In genomic region chr12:113155076-113155771, GRCm38 (mm10) we compare ENCODE assay signal across 8 mouse cellular contexts. TPM values are rescaled to one million over a fixed set of nuclear protein-coding genes. Genes with fewer than 3 reads are reported as not detected.
DNase-seq lines count a peak whose midpoint lies in the region; ATAC-seq and TF ChIP-seq lines count a peak whose summit lies in the region.

No protein-coding gene starts in this region.

- 3% methylated on average over 32 of the region's 32 CpGs for WGBS in kidney, adult 2 months
- WGBS in lung, adult 2 months = 2% methylated on average over 32 of the region's 32 CpGs
- WGBS in neural tube, embryonic 12.5 days = 4% methylated on average over 32 of the region's 32 CpGs

- peaks cover 11% of the 10 kb centered on the region for H3K79me3 ChIP-seq in C2C12 (ENCODE audit: low read depth)

- peak overlapping the region; percentile 1 for H3ac ChIP-seq in C2C12 (ENCODE audit: control insufficient read depth, insufficient read length, low read depth)

- peak; percentile 9 for ATAC-seq in neural tube, embryonic 12.5 days (ENCODE audit: low FRiP score, low read depth)

- peaks cover 42% of the 10 kb centered on the region for H3K79me2 ChIP-seq in C2C12 (ENCODE audit: control insufficient read depth, insufficient read depth)

- peak overlapping the region; percentile 67 for H3K4me2 ChIP-seq in neural tube, embryonic 12.5 days (replicated peaks)

- H3K36me3 ChIP-seq in C2C12 (ENCODE audit: control insufficient read depth, insufficient read depth) (peaks cover 15% of the 10 kb centered on the region), ES-E14 (ENCODE audit: control insufficient read depth, insufficient read depth, low read length, poor library complexity, severe bottlenecking) (peaks cover 12% of the 10 kb centered on the region; the same call in 1 of the 2 replicates)
- H3K36me3 ChIP-seq in kidney, adult 2 months (ENCODE audit: control insufficient read depth, insufficient read depth, low read length) = no peaks in the 10 kb centered on the region
- peaks cover 6% of the 10 kb centered on the region; the same call in 1 of the 2 replicates for H3K36me3 ChIP-seq in neural tube, embryonic 12.5 days

- peak overlapping the region; percentile 6 for H3K4me3 ChIP-seq in C2C12 (ENCODE audit: insufficient read depth, poor library complexity, severe bottlenecking)
- peak overlapping the region; percentile 40 to 58 for H3K4me3 ChIP-seq in ES-E14 (ENCODE audit: insufficient read depth in 1 of 2, low read depth in 1 of 2, low read length in 2 of 2, poor library complexity in 1 of 2, severe bottlenecking in 1 of 2)
- peak overlapping the region; percentile 48 for H3K4me3 ChIP-seq in kidney, adult 2 months (ENCODE audit: insufficient read depth, low read depth, low read length)
- H3K4me3 ChIP-seq in lung, adult 2 months (replicated peaks; ENCODE audit: extremely low read depth, low read depth, low read length) = peak overlapping the region; percentile 51
- peak overlapping the region; percentile 29 for H3K4me3 ChIP-seq in neural tube, embryonic 12.5 days

- no peak for DNase-seq in ES-E14 (ENCODE audit: low read depth, low spot score)
- peak; percentile 64 for DNase-seq in cerebellum, postnatal 14 days
- DNase-seq in heart, adult 9 months (ENCODE audit: low spot score in 2 of 2) = peak; percentile 64 to 70
- peak; percentile 78 for DNase-seq in kidney, adult 2 months
- DNase-seq in lung, adult 2 months = peak; percentile 71
- no peak for DNase-seq in layer of hippocampus, adult 9-10 months (ENCODE audit: low spot score)

- TF ChIP-seq POLR2A in kidney, adult 2 months (IDR thresholded peaks at IDR 0.05; ENCODE audit: low read depth, low read length) = no peak
- TF ChIP-seq POLR2A in lung, adult 2 months (IDR thresholded peaks at IDR 0.05; ENCODE audit: borderline replicate concordance, extremely low read depth, low read depth, low read length) = no peak; the same call in 1 of the 2 replicates

- peak overlapping the region; percentile 74 for H3K27ac ChIP-seq in ES-E14 (ENCODE audit: insufficient read depth, low read depth, low read length, poor library complexity, severe bottlenecking)
- H3K27ac ChIP-seq in kidney, adult 2 months (ENCODE audit: insufficient read depth, low read depth, low read length) = peak overlapping the region; percentile 63
- peak overlapping the region; percentile 38; the same call in 1 of the 2 replicates for H3K27ac ChIP-seq in neural tube, embryonic 12.5 days

- H3K4me1 ChIP-seq in ES-E14 (ENCODE audit: control insufficient read depth in 2 of 2, insufficient read depth in 2 of 2, low read length in 2 of 2, poor library complexity in 1 of 2) = peaks cover 0 to 26% of the 10 kb centered on the region in 2 experiments; a peak in 3 of 4 replicates
- peaks cover 16% of the 10 kb centered on the region; the same call in 1 of the 2 replicates for H3K4me1 ChIP-seq in kidney, adult 2 months (ENCODE audit: control insufficient read depth, insufficient read depth, low read length)
- peaks cover 13% of the 10 kb centered on the region for H3K4me1 ChIP-seq in lung, adult 2 months (ENCODE audit: control insufficient read depth, insufficient read depth, low read length)
- peaks cover 33% of the 10 kb centered on the region for H3K4me1 ChIP-seq in neural tube, embryonic 12.5 days

- H3K9ac ChIP-seq in ES-E14 (ENCODE audit: insufficient read depth, low read depth, low read length, poor library complexity, severe bottlenecking) = peak overlapping the region; percentile 60
- H3K9ac ChIP-seq in neural tube, embryonic 12.5 days = peak overlapping the region; percentile 57

- in situ Hi-C loops in ES-E14 (cut with MboI; ENCODE audit: low sequenced_read_pairs in 2 of 2, unreplicated experiment in 2 of 2) = no loop called here

- H3K27me3 ChIP-seq in C2C12 (ENCODE audit: control insufficient read depth, insufficient read depth, insufficient read length) = no peaks in the 10 kb centered on the region
- H3K27me3 ChIP-seq in kidney, adult 2 months (replicated peaks; ENCODE audit: control insufficient read depth, insufficient read depth, low read length) = no peaks in the 10 kb centered on the region
- peaks cover 32% of the 10 kb centered on the region for H3K27me3 ChIP-seq in neural tube, embryonic 12.5 days (replicated peaks)

- TF ChIP-seq CTCF in C2C12 (IDR thresholded peaks at IDR 0.05; ENCODE audit: control insufficient read depth, insufficient read depth, insufficient read length) = no peak
- TF ChIP-seq CTCF in kidney, adult 2 months (conservative IDR thresholded peaks at IDR 0.05; ENCODE audit: insufficient read depth, insufficient read length, low read depth, low read length) = no peak
- TF ChIP-seq CTCF in lung, adult 2 months (IDR thresholded peaks at IDR 0.05; ENCODE audit: insufficient read depth, low read length) = no peak

- H3K9me3 ChIP-seq in ES-E14 (ENCODE audit: control insufficient read depth, insufficient read depth, low read depth, low read length) = no peaks in the 10 kb centered on the region
- no peaks in the 10 kb centered on the region for H3K9me3 ChIP-seq in neural tube, embryonic 12.5 days

TF ChIP-seq in C2C12, 6 proteins besides CTCF, POLR2A, EP300 and RAD21:
- no peak for TF ChIP-seq FOSL1 (IDR thresholded peaks at IDR 0.05; ENCODE audit: insufficient read depth, low read length, poor library complexity, severe bottlenecking)
- no peak for TF ChIP-seq CEBPB (IDR thresholded peaks at IDR 0.05; ENCODE audit: low read depth)
- TF ChIP-seq MYOD1 (IDR thresholded peaks at IDR 0.05; ENCODE audit: control insufficient read depth, insufficient read length, low read depth) = no peak
- no peak for TF ChIP-seq MAX (IDR thresholded peaks at IDR 0.05)

TF ChIP-seq in ES-E14, 5 proteins besides CTCF, POLR2A, EP300 and RAD21:
- TF ChIP-seq ZNF384 (IDR thresholded peaks at IDR 0.05; ENCODE audit: low read depth, low read length) (no peak), CHD2 (IDR thresholded peaks at IDR 0.05; ENCODE audit: low read depth, low read length) (no peak), HCFC1 (IDR thresholded peaks at IDR 0.05; ENCODE audit: borderline replicate concordance, insufficient read depth, low read length) (no peak), MAFK (IDR thresholded peaks at IDR 0.05; ENCODE audit: insufficient read depth, low read depth, low read length) (no peak), ZC3H11A (IDR thresholded peaks at IDR 0.05; ENCODE audit: borderline replicate concordance, low read depth, low read length) (no peak)
TF ChIP-seq in ES-E14: peak in this region for 0.

RNA-seq across cellular contexts. Expression of gene Tedc1, which starts 1.0 kb away (rescaled TPM):
- 23.8 TPM for polyA plus RNA-seq in C2C12 (2012; fragmentation: generic; extraction: Trizol)
- total RNA-seq in ES-E14 (2012; rRNA removed) = 30.3 and 48.0 TPM in 2 replicates
- polyA plus RNA-seq in kidney, adult 2 months (2012; rRNA removed) = 1.0 and 1.3 TPM in 2 replicates
- 2.9 and 4.2 TPM in 2 replicates for polyA plus RNA-seq in lung, adult 2 months (2012; rRNA removed)
- polyA plus RNA-seq in neural tube, embryonic 12.5 days (2016; fragmentation: Nextera tagmentation; extraction: Ambion mirVana) = 32.3 and 32.9 TPM in 2 replicates

RNA-seq across cellular contexts. Expression of gene Crip1, which starts 9.1 kb away (rescaled TPM):
- 1,644 TPM for polyA plus RNA-seq in C2C12 (2012; fragmentation: generic; extraction: Trizol)
- 173 and 210 TPM in 2 replicates for total RNA-seq in ES-E14 (2012; rRNA removed)
- 195 and 229 TPM in 2 replicates for polyA plus RNA-seq in kidney, adult 2 months (2012; rRNA removed)
- 746 and 1,492 TPM in 2 replicates for polyA plus RNA-seq in lung, adult 2 months (2012; rRNA removed)
- polyA plus RNA-seq in neural tube, embryonic 12.5 days (2016; fragmentation: Nextera tagmentation; extraction: Ambion mirVana) = 59.9 and 65.8 TPM in 2 replicates

RNA-seq across cellular contexts. Expression of gene Crip2, which starts 15.2 kb away (rescaled TPM):
- 775 TPM for polyA plus RNA-seq in C2C12 (2012; fragmentation: generic; extraction: Trizol)
- 54.6 and 62.2 TPM in 2 replicates for total RNA-seq in ES-E14 (2012; rRNA removed)
- 221 and 233 TPM in 2 replicates for polyA plus RNA-seq in kidney, adult 2 months (2012; rRNA removed)
- polyA plus RNA-seq in lung, adult 2 months (2012; rRNA removed) = 1,334 and 1,488 TPM in 2 replicates
- polyA plus RNA-seq in neural tube, embryonic 12.5 days (2016; fragmentation: Nextera tagmentation; extraction: Ambion mirVana) = 267 TPM in 2 replicates

RNA-seq across cellular contexts. Expression of gene Tmem121, which starts 30.5 kb away (rescaled TPM):
- 6.3 TPM for polyA plus RNA-seq in C2C12 (2012; fragmentation: generic; extraction: Trizol)
- total RNA-seq in ES-E14 (2012; rRNA removed) = 12.5 and 20.3 TPM in 2 replicates
- polyA plus RNA-seq in kidney, adult 2 months (2012; rRNA removed) = 0.27 and 0.41 TPM in 2 replicates
- polyA plus RNA-seq in lung, adult 2 months (2012; rRNA removed) = 0.52 and 0.60 TPM in 2 replicates
- 23.5 and 28.0 TPM in 2 replicates for polyA plus RNA-seq in neural tube, embryonic 12.5 days (2016; fragmentation: Nextera tagmentation; extraction: Ambion mirVana)

RNA-seq across cellular contexts. Expression of gene Mta1, which starts 57.1 kb away (rescaled TPM):
- 90.8 TPM for polyA plus RNA-seq in C2C12 (2012; fragmentation: generic; extraction: Trizol)
- total RNA-seq in ES-E14 (2012; rRNA removed) = 30.3 and 49.7 TPM in 2 replicates
- polyA plus RNA-seq in kidney, adult 2 months (2012; rRNA removed) = 39.0 and 44.4 TPM in 2 replicates
- 77.4 and 85.3 TPM in 2 replicates for polyA plus RNA-seq in lung, adult 2 months (2012; rRNA removed)
- polyA plus RNA-seq in neural tube, embryonic 12.5 days (2016; fragmentation: Nextera tagmentation; extraction: Ambion mirVana) = 15.8 and 19.6 TPM in 2 replicates

Comparison
In these comparisons a context has a peak if more than half of its experiments do, and no peak if none do; other contexts are left out.
1. DNase-seq: peak in cerebellum, postnatal 14 days (2 of 2), heart, adult 9 months (2 of 2), kidney, adult 2 months (single experiment) and lung, adult 2 months (single experiment); none in ES-E14 (single experiment) and layer of hippocampus, adult 9-10 months (single experiment).
2. Peak in every context shown above with its lines, with median percentiles within 50 percentile points of each other: H3K4me3 ChIP-seq and H3K27ac ChIP-seq.